Mouse (Mus musculus) kidney, adult 2 months (tissue): Measurements from ENCODE around the gene Nudt17. TPM values are rescaled to one million over a fixed set of nuclear protein-coding genes. Genes with fewer than 3 reads are reported as not detected.
A peak's percentile ranks its signal among the peaks of the same experiment; 100 is the strongest.

Experiments
- DNase-seq: peaks from one replicate; pipeline ENCODE4 v3.0.0; 2021
- H3K27ac ChIP-seq: fragments of 200-500 bp; 2 replicates; pipeline ENCODE4 v1.5.1; 2012; ENCODE audit warnings: low read depth, low read length, control low read depth, inconsistent platforms; ENCODE audit not compliant: insufficient read depth
- H3K27me3 ChIP-seq: fragments of 200-500 bp; replicated peaks from 2 replicates; pipeline ENCODE4 v1.6.1; 2012; ENCODE audit warnings: mild to moderate bottlenecking, moderate library complexity, low read length, inconsistent platforms; ENCODE audit not compliant: control insufficient read depth, insufficient read depth
- H3K36me3 ChIP-seq: fragments of 200-500 bp; 2 replicates; pipeline ENCODE4 v1.6.1; 2012; ENCODE audit warnings: mild to moderate bottlenecking, moderate library complexity, low read length, inconsistent platforms; ENCODE audit not compliant: control insufficient read depth, insufficient read depth
- H3K4me1 ChIP-seq: fragments of 200-500 bp; 2 replicates; pipeline ENCODE4 v1.6.1; 2011; ENCODE audit warnings: low read length; ENCODE audit not compliant: control insufficient read depth, insufficient read depth
- H3K4me3 ChIP-seq: fragments of 200-500 bp; 2 replicates; pipeline ENCODE4 v1.5.1; 2011; ENCODE audit warnings: mild to moderate bottlenecking, low read depth, low read length, control low read depth; ENCODE audit not compliant: insufficient read depth
- CTCF ChIP-seq: fragments of 200-500 bp; conservative IDR thresholded peaks from 2 replicates; pipeline ENCODE4 v1.5.1; 2011; ENCODE audit warnings: low read depth, mild to moderate bottlenecking, control low read depth, low read length, moderate library complexity, mixed read lengths; ENCODE audit not compliant: insufficient read depth, insufficient read length
- POLR2A ChIP-seq: fragments of 200-500 bp; IDR thresholded peaks from one replicate; pipeline ENCODE4 v1.6.1; 2011; ENCODE audit warnings: low read depth, low read length, control low read depth
- WGBS: fragments of 180-500 bp; shearing (Covaris S2); methylation state at CpG from one replicate; pipeline ENCODE4 v1.1.7; 2018; 5-methylcytosine and 5-hydroxymethylcytosine counted together
- polyA plus RNA-seq: library from polyadenylated mRNA; depleted of rRNA; stranded (reverse); fragments of >200 nt; gene quantifications from 2 replicates; pipeline ENCODE4 v1.2.3, GENCODE M21; 2012

The Nudt17 gene
- polyA plus RNA-seq, 1 experiment: 3.6 TPM

DNA sequence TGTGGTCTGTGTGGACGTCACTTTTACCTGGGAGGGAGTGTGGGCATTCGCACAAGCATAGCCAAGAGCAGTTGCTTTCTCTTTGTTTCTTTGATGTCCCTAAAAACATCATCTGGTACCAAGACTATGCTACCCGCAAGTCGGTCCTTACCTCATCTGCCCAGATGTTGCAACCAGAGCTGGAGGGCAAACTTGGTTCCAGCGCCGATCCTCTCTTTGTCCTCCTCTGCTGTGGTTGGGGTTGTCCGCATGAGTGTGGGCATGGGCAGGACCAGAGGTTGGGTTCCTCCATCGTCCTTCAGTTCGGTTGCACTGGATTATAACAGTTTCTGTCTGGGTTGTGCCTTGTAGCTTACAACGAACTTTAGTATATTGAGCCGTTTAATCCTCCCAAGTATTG is 2.1 kb downstream of the Nudt17 start:
- Histone ChIP-seq H3K36me3 (0 out of 2 replicates have a peak, but pooled peaks cover 2% of the 10 kb centered on the region), H3K4me1 (no peaks in the 10 kb centered on the region), H3K27me3 (no peaks in the 10 kb centered on the region), H3K27ac (no peak overlapping the region), H3K4me3 (no peak overlapping the region)
- DNase-seq: no peak
- no peak for TF ChIP-seq CTCF
- TF ChIP-seq POLR2A: no peak
- WGBS: 89% methylated on average over 11 of the region's 11 CpGs

DNA sequence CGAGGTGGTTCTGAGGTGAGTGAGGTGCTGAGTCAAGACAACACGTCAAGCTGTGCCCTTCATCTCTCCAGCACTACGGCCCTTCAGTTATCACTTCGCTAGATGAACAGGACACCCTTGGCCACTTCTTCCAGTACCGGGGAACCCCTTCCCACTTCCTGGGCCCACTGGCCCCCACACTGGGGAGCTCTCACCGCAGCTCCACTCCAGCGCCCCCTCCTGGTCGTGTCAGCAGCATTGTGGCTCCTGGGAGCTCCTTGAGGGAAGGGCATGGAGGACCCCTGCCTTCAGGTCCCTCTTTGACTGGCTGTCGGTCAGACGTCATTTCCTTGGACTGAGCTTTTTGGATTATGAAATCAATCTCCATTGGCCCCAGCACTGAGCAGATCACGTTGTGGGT is 3.6 kb downstream of the Nudt17 start:
- 0 out of 2 replicates have a peak, but pooled peaks cover 1% of the 10 kb centered on the region for H3K36me3 ChIP-seq
- no peak overlapping the region for H3K4me3 ChIP-seq
- H3K27ac ChIP-seq: no peak overlapping the region
- no peaks in the 10 kb centered on the region for H3K27me3 ChIP-seq
- WGBS: 76% methylated on average over 11 of the region's 11 CpGs
- TF ChIP-seq POLR2A (no peak), CTCF (peak; percentile 36)
- DNase-seq: no peak
- no peaks in the 10 kb centered on the region for H3K4me1 ChIP-seq

DNA sequence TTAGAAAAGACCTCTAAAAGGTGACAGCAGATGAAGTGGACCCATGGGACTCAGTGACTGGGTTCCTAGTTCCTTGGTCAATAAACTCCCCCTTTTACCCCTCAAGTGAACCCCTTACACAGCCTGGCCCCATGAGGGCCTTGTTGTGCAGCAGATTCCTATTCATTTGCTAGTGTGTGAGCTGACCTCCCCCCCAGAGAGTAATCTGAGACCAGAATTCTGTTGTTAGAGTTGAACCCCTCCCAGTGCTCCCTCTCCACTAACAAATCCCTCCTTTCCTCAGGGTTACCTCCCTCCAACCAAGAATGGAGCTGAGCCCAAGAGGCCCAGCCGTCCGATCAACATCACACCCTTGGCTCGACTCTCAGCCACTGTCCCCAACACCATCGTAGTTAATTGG is 7.4 kb downstream of the Nudt17 start:
- no peak overlapping the region for H3K27ac ChIP-seq
- no peaks in the 10 kb centered on the region for H3K27me3 ChIP-seq
- 89% methylated on average over 4 of the region's 4 CpGs for WGBS
- no peak for DNase-seq
- H3K4me1 ChIP-seq: peaks cover under 1% of the 10 kb centered on the region; the same call in 1 of the 2 replicates
- 0 out of 2 replicates have a peak, but pooled peaks cover 1% of the 10 kb centered on the region for H3K36me3 ChIP-seq
- TF ChIP-seq POLR2A (no peak), CTCF (no peak)
- no peak overlapping the region for H3K4me3 ChIP-seq

DNA sequence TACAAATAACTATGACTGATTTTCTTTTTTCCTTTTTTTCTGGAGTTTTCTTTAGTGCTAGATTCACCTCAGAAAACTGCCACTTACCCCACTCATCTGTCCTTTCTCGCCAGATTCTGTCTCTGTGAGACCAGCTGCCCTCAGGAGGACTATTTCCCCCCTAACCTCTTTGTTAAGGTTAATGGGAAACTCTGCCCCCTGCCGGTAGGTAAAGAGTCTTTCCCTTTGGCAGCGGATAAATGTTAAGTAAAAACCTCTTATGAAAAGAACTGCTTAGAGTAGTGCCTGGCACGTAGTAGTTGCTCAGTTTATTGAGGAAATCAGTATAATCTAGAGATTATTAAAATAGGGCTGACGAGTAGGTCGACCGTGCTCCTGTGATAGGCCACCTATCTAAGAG is 8.0 kb downstream of the Nudt17 start:
- peak; percentile 32 for DNase-seq
- 62% methylated on average over 7 of the region's 7 CpGs for WGBS
- no peak overlapping the region for H3K4me3 ChIP-seq
- TF ChIP-seq CTCF (0 out of 2 replicates have a peak, but pooled peaks have one; percentile 27), POLR2A (no peak)
- H3K36me3 ChIP-seq: 0 out of 2 replicates have a peak, but pooled peaks cover 1% of the 10 kb centered on the region
- H3K27me3 ChIP-seq: no peaks in the 10 kb centered on the region
- H3K27ac ChIP-seq: no peak overlapping the region
- peaks cover 4% of the 10 kb centered on the region; the same call in 1 of the 2 replicates for H3K4me1 ChIP-seq

DNA sequence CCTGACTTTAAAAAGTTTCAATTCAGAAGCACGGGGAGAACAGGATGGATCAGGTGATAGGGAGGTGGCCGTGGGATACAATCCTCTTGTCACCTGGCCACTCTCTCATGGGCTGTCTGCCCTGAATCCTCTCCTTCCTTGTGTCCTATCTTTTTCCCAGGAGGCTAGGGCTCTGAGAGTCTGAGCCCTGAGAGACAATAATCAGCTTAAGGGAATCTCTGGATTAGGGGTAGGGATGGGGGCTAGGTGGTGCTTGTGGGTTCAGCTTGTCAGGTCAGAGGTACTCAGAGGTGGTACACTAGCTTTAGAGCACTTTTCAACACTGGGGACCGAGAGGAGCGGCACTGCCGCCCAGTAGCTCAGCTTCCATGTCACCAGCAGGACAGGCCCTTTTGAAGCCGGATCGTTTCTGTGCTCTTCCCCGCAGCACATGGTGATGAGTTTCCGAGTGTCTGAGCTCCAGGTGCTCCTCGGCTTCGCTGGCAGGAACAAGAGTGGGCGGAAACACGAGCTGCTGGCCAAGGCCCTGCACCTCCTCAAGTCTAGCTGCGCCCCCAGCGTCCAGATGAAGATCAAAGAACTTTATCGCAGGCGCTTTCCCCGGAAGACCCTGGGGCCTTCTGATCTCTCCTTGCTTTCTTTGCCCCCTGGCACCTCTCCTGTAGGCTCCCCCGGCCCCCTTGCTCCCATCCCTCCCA is 9.2 kb downstream of the Nudt17 start:
- 0 out of 2 replicates have a peak, but pooled peaks cover 1% of the 10 kb centered on the region for H3K36me3 ChIP-seq
- H3K27me3 ChIP-seq: no peaks in the 10 kb centered on the region
- H3K4me3 ChIP-seq: no peak overlapping the region
- no peak for DNase-seq
- WGBS: 66% methylated on average over 19 of the region's 19 CpGs
- peaks cover 4% of the 10 kb centered on the region; the same call in 1 of the 2 replicates for H3K4me1 ChIP-seq
- TF ChIP-seq CTCF (no peak), POLR2A (no peak)
- H3K27ac ChIP-seq: no peak overlapping the region

DNA sequence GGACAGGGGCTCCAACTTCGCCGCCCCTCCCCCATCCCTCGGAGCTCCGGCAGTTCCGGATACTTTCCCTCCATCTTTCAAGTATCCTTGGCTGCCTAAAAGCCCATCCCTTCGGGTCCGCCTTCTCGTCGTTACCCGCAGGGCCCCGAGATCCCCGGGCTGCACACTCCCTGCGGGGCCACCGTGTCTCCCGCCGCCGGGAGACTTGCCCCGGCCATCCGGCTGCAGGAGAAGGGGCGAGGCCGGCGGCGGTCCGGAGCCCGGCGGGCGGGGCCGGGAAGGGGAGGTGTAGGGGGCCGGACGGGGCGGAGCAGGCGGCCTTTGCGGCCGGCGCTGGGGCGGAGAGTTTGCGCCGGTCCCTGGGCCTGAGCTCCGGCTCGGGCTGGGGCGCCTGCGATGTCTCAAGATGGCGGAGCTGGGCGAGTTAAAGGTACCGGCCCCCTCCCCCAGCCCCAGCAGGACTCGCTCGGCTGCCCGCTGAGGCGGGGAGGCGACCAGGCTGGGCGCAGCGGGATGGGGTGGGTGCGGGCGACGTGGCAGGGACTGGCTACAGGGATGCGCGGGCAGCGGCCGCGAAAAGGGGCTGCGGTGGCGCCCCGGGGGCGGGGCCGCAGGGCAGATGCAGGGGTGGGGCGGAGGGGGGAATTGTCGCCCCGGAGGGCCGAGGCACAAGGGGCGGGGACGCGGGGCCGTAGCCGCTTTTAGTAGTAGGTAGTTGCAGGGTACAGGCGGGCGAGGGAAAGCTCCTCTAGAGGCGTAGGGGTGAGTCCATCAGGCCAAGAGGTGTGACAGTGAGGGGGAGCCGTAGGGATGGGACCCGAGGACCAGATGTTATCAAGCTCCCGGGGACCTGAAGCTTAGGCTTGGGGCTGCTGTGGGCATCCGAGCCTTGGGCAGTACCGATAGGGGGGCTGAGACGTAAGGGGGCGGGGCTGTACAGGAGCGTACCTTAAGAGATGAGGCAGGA is 11.3 kb downstream of the Nudt17 start:
- Histone ChIP-seq H3K36me3 (0 out of 2 replicates have a peak, but pooled peaks cover 1% of the 10 kb centered on the region), H3K27me3 (no peaks in the 10 kb centered on the region), H3K4me3 (peak overlapping the region; percentile 96), H3K27ac (peak overlapping the region; percentile 81), H3K4me1 (peaks cover 4% of the 10 kb centered on the region; the same call in 1 of the 2 replicates)
- TF ChIP-seq POLR2A (no peak), CTCF (no peak)
- peak; percentile 95 for DNase-seq
- 1% methylated on average over 83 of the region's 85 CpGs for WGBS
